Comparison of ENCODE assay signal across 9 mouse cellular contexts in the genomic region with DNA sequence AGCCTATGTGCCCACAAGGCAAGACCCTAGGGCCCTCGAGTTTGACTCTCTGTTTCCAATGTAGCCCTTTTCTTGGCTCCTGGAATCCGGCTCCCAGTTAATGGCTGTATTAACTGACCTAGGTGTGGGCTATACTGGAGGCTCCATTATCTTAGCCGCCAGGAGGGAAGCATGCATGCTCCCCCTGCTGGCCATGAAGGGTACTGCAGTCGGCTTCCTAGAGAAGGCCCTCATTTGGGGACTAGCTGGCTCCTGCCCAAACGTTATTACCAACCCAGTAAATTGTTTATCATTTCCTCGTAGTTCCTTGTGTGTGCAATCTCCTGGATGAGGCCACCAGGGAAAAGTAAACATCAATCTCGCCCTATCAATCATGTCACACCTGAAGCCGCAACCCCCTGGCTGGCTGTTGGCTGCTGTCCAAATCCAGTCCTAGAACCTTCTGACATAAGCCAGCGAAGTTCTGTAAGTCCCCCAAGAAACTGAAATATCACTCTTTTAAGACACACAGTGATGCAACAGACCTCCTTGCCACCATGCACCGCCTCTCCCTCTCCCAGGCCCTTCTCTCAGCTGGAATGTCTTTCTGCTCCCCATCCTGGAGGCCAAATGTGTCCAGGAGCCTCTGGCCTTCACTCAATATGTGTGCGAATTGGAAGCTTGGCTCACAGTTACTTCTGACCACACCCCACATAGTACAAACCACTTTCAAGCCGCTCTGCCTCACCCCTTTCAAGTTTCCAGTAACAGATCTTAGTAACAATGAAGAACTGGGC. TPM values are rescaled to one million over a fixed set of nuclear protein-coding genes. Genes with fewer than 3 reads are reported as not detected.
DNase-seq lines count a peak whose midpoint lies in the region; ATAC-seq and TF ChIP-seq lines count a peak whose summit lies in the region.
"Had no signal": no experiment of that assay in that cellular context is flagged by ENCODE, and none has a peak within 500 bp of the region (broad histone marks: within the 10 kb centered on the region; RNA-seq: fewer than 3 reads in every experiment).

No protein-coding gene starts in this region.

- H3K27me3 ChIP-seq in embryonic facial prominence, embryonic 14.5 days (replicated peaks; ENCODE audit: control insufficient read depth, insufficient read depth, low read length) = peaks cover under 1% of the 10 kb centered on the region; the same call in 1 of the 2 replicates
- 0 out of 2 replicates have a peak, but pooled peaks cover 1% of the 10 kb centered on the region for H3K27me3 ChIP-seq in heart, postnatal 0 days (ENCODE audit: control insufficient read depth, insufficient read depth, low read length)

- no peak overlapping the region for H3K27ac ChIP-seq in bone marrow macrophage, adult 2 months (ENCODE audit: insufficient read depth, low read depth, low read length)
- H3K27ac ChIP-seq in embryonic facial prominence, embryonic 14.5 days (replicated peaks; ENCODE audit: low read depth, low read length) = no peak overlapping the region
- H3K27ac ChIP-seq in heart, postnatal 0 days (ENCODE audit: low read depth) = no peak overlapping the region
- H3K27ac ChIP-seq: liver, embryonic 15.5 days had no signal

- 43% methylated on average over 12 of the region's 12 CpGs for WGBS in embryonic facial prominence, embryonic 14.5 days
- 36% methylated on average over 12 of the region's 12 CpGs for WGBS in heart, postnatal 0 days

- H3K4me2 ChIP-seq in embryonic facial prominence, embryonic 14.5 days (ENCODE audit: low read depth, low read length) = no peak overlapping the region
- no peak overlapping the region for H3K4me2 ChIP-seq in heart, postnatal 0 days (ENCODE audit: low read depth, low read length)
- H3K4me2 ChIP-seq: liver, embryonic 15.5 days had no signal

- TF ChIP-seq EP300 in heart, postnatal 0 days (IDR thresholded peaks at IDR 0.05; ENCODE audit: low read depth) = no peak

- TF ChIP-seq CTCF in bone marrow macrophage, adult 2 months (IDR thresholded peaks at IDR 0.05; ENCODE audit: low read depth, low read length) = peak; percentile 82
- peak; percentile 93 for TF ChIP-seq CTCF in heart, postnatal 0 days (IDR thresholded peaks at IDR 0.05; ENCODE audit: low read depth)

- H3K36me3 ChIP-seq in embryonic facial prominence, embryonic 14.5 days (ENCODE audit: control insufficient read depth, insufficient read depth, low read length) = no peaks in the 10 kb centered on the region
- H3K36me3 ChIP-seq in heart, postnatal 0 days (replicated peaks; ENCODE audit: control insufficient read depth, insufficient read depth, low read length) = no peaks in the 10 kb centered on the region
- H3K36me3 ChIP-seq: liver, embryonic 15.5 days had no signal

- DNase-seq in CD4-positive, CD25-positive, alpha-beta regulatory T cell, adult 2 months (ENCODE audit: low read depth, low spot score) = peak; percentile 58
- peak; percentile 66 for DNase-seq in embryonic facial prominence, embryonic 14.5 days (ENCODE audit: low spot score)
- DNase-seq in heart, postnatal 0 days (ENCODE audit: low spot score) = peak; percentile 26
- peak; percentile 57 to 67 for DNase-seq in layer of hippocampus, postnatal 36 days
- peak; percentile 49 to 72 for DNase-seq in spleen, postnatal 10 days (ENCODE audit: low spot score in 2 of 2)

- H3K9ac ChIP-seq in embryonic facial prominence, embryonic 14.5 days (ENCODE audit: low read depth, low read length) = no peak overlapping the region
- H3K9ac ChIP-seq in heart, postnatal 0 days (replicated peaks; ENCODE audit: low read depth, low read length) = no peak overlapping the region
- H3K9ac ChIP-seq: liver, embryonic 15.5 days had no signal

- no peak for TF ChIP-seq POLR2A in bone marrow macrophage, adult 2 months (IDR thresholded peaks at IDR 0.05; ENCODE audit: borderline replicate concordance, low read depth, low read length)

- no peaks in the 10 kb centered on the region for H3K4me1 ChIP-seq in bone marrow macrophage, adult 2 months (ENCODE audit: control insufficient read depth, insufficient read depth, low read length)
- H3K4me1 ChIP-seq in embryonic facial prominence, embryonic 14.5 days (ENCODE audit: control insufficient read depth, insufficient read depth, low read length) = no peaks in the 10 kb centered on the region
- no peaks in the 10 kb centered on the region for H3K4me1 ChIP-seq in heart, postnatal 0 days (ENCODE audit: control insufficient read depth, insufficient read depth)
- H3K4me1 ChIP-seq: liver, embryonic 15.5 days had no signal

- H3K9me3 ChIP-seq in embryonic facial prominence, embryonic 14.5 days (ENCODE audit: control insufficient read depth, low read length) = no peaks in the 10 kb centered on the region
- no peaks in the 10 kb centered on the region for H3K9me3 ChIP-seq in heart, postnatal 0 days (replicated peaks; ENCODE audit: control insufficient read depth, low read length)
- H3K9me3 ChIP-seq: liver, embryonic 15.5 days had no signal

- ATAC-seq in CD4-positive, CD25-positive, alpha-beta regulatory T cell, adult 4 months = no peak
- 0 out of 2 replicates have a peak, but pooled peaks have one; percentile 50 for ATAC-seq in embryonic facial prominence, embryonic 14.5 days (ENCODE audit: low read depth)
- ATAC-seq in heart, postnatal 0 days (ENCODE audit: insufficient read depth, low read depth) = no peak; the same call in 1 of the 2 replicates
- ATAC-seq in megakaryocyte-erythroid progenitor cell, adult 5-6 weeks (replicated peaks; ENCODE audit: low FRiP score, low TSS enrichment, poor library complexity, severe bottlenecking) = peak; percentile 83

- no peak overlapping the region for H3K4me3 ChIP-seq in bone marrow macrophage, adult 2 months (ENCODE audit: insufficient read depth, low read length)
- no peak overlapping the region for H3K4me3 ChIP-seq in embryonic facial prominence, embryonic 14.5 days (ENCODE audit: low read depth, low read length)
- H3K4me3 ChIP-seq in heart, postnatal 0 days (ENCODE audit: low read depth, low read length) = no peak overlapping the region
- H3K4me3 ChIP-seq: liver, embryonic 15.5 days had no signal

RNA-seq across cellular contexts. Expression of gene Tjp1, which starts 7.6 kb away (rescaled TPM):
- not detected for polyA plus RNA-seq in CD4-positive, CD25-positive, alpha-beta regulatory T cell, adult 4 months (2017; shearing (Covaris generic))
- 0.23 and 0.87 TPM in 2 replicates for polyA plus RNA-seq in bone marrow macrophage, adult 2 months (2012; ENCODE audit: insufficient read depth, insufficient read length, missing spikeins)
- polyA plus RNA-seq in embryonic facial prominence, embryonic 14.5 days (2014; fragmentation: Nextera tagmentation; extraction: Ambion mirVana) = 18.2 and 22.3 TPM in 2 replicates
- total RNA-seq in heart, postnatal 0 days (2014; rRNA removed; ENCODE audit: low replicate concordance) = 33.9 and 36.5 TPM in 2 replicates
- 13.8 and 15.0 TPM in 2 replicates for polyA plus RNA-seq in heart, postnatal 0 days (2015; fragmentation: Nextera tagmentation; extraction: Ambion mirVana)
- 100 to 1,000 TPM; 137 to 166 TPM for total RNA-seq in layer of hippocampus, postnatal 36 days (2021)
- total RNA-seq in megakaryocyte-erythroid progenitor cell, adult 5-6 weeks (2014; fragmentation: Nextera tagmentation) = 14.2 and 18.5 TPM in 2 replicates
- total RNA-seq in megakaryocyte-erythroid progenitor cell, adult 5-6 weeks (2017) = 16.9 and 17.0 TPM in 2 replicates

Comparison
In these comparisons a context has a peak if more than half of its experiments do, and no peak if none do; other contexts are left out.
1. ATAC-seq: peak in embryonic facial prominence, embryonic 14.5 days (single experiment) and megakaryocyte-erythroid progenitor cell, adult 5-6 weeks (single experiment); none in CD4-positive, CD25-positive, alpha-beta regulatory T cell, adult 4 months (single experiment) and heart, postnatal 0 days (single experiment).
2. Peak in every context shown above with its lines, with median percentiles within 50 percentile points of each other: DNase-seq.